Mouse (Mus musculus) midbrain, embryonic 13.5 days (tissue): ENCODE measurements at regions not wholly inside any gene's neighbourhood (a gene's known extent, or its start where the extent isn't known, plus 50 kb on each side); places are given as distances from the start of the nearest gene placed in this dataset.
"Not testable (repeated sequence)": the region's sequence is repeated elsewhere in the genome, so short reads cannot be mapped to it uniquely, and the experiment has no call there.

Experiments
- ATAC-seq: fragments of 200-750 bp; cut with Nextera tagmentation; 2 replicates; pipeline ENCODE4 v1.8.0; 2017; ENCODE audit warnings: mild to moderate bottlenecking, moderate TSS enrichment, moderate library complexity
- H3K27ac ChIP-seq: fragments of 300-500 bp; sonication (generic); 2 replicates; pipeline ENCODE4 v1.5.1; 2015; ENCODE audit warnings: inconsistent platforms, mild to moderate bottlenecking, moderate library complexity
- H3K27me3 ChIP-seq: fragments of 300-500 bp; sonication (generic); 2 replicates; pipeline ENCODE4 v1.6.1; 2015; ENCODE audit warnings: mild to moderate bottlenecking, inconsistent platforms
- H3K36me3 ChIP-seq: fragments of 300-500 bp; sonication (generic); 2 replicates; pipeline ENCODE4 v1.6.1; 2015; ENCODE audit warnings: mild to moderate bottlenecking, inconsistent platforms
- H3K4me1 ChIP-seq: fragments of 300-500 bp; sonication (generic); replicated peaks from 2 replicates; pipeline ENCODE4 v1.6.1; 2015; ENCODE audit warnings: inconsistent platforms
- H3K4me2 ChIP-seq: fragments of 300-500 bp; sonication (generic); replicated peaks from 2 replicates; pipeline ENCODE4 v1.6.1; 2015; ENCODE audit warnings: moderate library complexity, mild to moderate bottlenecking, inconsistent platforms
- H3K4me3 ChIP-seq: fragments of 300-500 bp; sonication (generic); replicated peaks from 2 replicates; pipeline ENCODE4 v1.5.1; 2015; ENCODE audit warnings: mild to moderate bottlenecking, inconsistent platforms
- H3K9ac ChIP-seq: fragments of 300-500 bp; sonication (generic); replicated peaks from 2 replicates; pipeline ENCODE4 v1.6.1; 2015; ENCODE audit warnings: mild to moderate bottlenecking, inconsistent platforms
- H3K9me3 ChIP-seq: fragments of 300-500 bp; sonication (generic); 2 replicates; pipeline ENCODE4 v1.6.1; 2016; ENCODE audit warnings: mild to moderate bottlenecking, inconsistent platforms
- WGBS: fragments of 180-500 bp; shearing (Covaris S2); methylation state at CpG from one replicate; pipeline ENCODE4 v1.1.7; 2015; 5-methylcytosine and 5-hydroxymethylcytosine counted together

DNA sequence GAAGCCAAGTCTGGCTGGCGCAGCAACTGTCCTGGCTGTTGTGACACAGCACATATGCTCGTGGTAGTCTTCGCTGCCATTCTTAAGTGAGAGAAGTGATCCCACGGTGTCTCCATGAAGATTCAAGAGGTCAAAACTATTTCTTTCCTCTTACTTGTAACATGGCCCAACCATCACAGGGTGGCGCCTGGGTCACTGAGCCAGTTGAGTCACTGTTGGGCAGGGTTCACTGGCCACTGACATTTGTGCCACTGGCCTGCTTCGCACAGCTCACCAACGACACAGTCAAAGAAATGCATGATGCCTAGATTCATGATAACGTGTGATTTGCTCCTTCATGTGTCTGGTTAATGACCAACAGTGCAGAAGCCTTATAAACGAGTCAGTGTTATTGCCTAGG, 179.9 kb downstream of the Cdca7 start:
- no peak overlapping the region for H3K27ac ChIP-seq
- ATAC-seq: no peak
- H3K36me3 ChIP-seq: no peaks in the 10 kb centered on the region
- H3K9me3 ChIP-seq: no peaks in the 10 kb centered on the region
- H3K4me3 ChIP-seq: no peak overlapping the region
- 81% methylated on average over 9 of the region's 9 CpGs for WGBS
- H3K4me2 ChIP-seq: no peak overlapping the region
- no peak overlapping the region for H3K9ac ChIP-seq
- no peaks in the 10 kb centered on the region for H3K4me1 ChIP-seq
- no peaks in the 10 kb centered on the region; the same call in 1 of the 2 replicates for H3K27me3 ChIP-seq

GRCm38 (mm10) chr2:72657101-72657920, 181.4 kb downstream of the Cdca7 start:
- H3K27ac ChIP-seq: no peak overlapping the region
- H3K4me1 ChIP-seq: no peaks in the 10 kb centered on the region
- H3K9me3 ChIP-seq: 0 out of 2 replicates have a peak, but pooled peaks cover 6% of the 10 kb centered on the region
- H3K9ac ChIP-seq: no peak overlapping the region
- no peak overlapping the region for H3K4me3 ChIP-seq
- WGBS: 81% methylated on average over 10 of the region's 10 CpGs
- H3K4me2 ChIP-seq: no peak overlapping the region
- no peaks in the 10 kb centered on the region for H3K27me3 ChIP-seq
- ATAC-seq: no peak
- no peaks in the 10 kb centered on the region for H3K36me3 ChIP-seq

DNA sequence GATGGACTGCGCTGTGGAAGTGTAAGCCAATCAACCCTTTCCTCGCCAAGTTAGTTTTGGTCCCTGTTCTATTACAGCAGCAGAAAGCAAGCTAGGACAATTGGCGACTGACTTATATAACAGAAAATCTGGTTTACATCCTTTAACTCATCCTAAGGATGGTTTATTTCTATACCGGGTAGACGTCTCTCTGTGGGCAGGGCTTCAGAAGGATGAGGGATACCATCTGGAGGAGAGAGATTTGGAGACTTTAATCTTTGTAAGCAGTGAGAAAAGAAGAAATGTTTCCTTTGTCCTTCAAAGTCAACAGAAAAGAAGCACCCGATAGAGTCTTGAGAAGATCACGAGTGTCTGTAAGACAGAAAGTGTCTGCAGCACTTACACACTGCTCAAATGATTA, 186.4 kb downstream of the Cdca7 start:
- Histone ChIP-seq H3K4me3 (no peak overlapping the region), H3K9ac (no peak overlapping the region), H3K4me1 (no peaks in the 10 kb centered on the region), H3K27me3 (no peaks in the 10 kb centered on the region), H3K4me2 (no peak overlapping the region), H3K9me3 (0 out of 2 replicates have a peak, but pooled peaks cover 7% of the 10 kb centered on the region), H3K27ac (no peak overlapping the region), H3K36me3 (no peaks in the 10 kb centered on the region)
- ATAC-seq: no peak
- 91% methylated on average over 7 of the region's 7 CpGs for whole genome bisulfite sequencing

GRCm38 (mm10) chr2:72662979-72663780, 187.2 kb downstream of the Cdca7 start:
- Histone ChIP-seq H3K4me3 (no peak overlapping the region), H3K4me2 (no peak overlapping the region), H3K4me1 (no peaks in the 10 kb centered on the region), H3K27me3 (no peaks in the 10 kb centered on the region), H3K9ac (no peak overlapping the region), H3K27ac (no peak overlapping the region), H3K9me3 (0 out of 2 replicates have a peak, but pooled peaks cover 7% of the 10 kb centered on the region), H3K36me3 (no peaks in the 10 kb centered on the region)
- ATAC-seq: no peak
- 81% methylated on average over 8 of the region's 8 CpGs for WGBS

GRCm38 (mm10) chr2:72667396-72667795, 191.4 kb downstream of the Cdca7 start:
- H3K4me3 ChIP-seq, H3K4me2 ChIP-seq, H3K9ac ChIP-seq, H3K36me3 ChIP-seq, ATAC-seq, H3K4me1 ChIP-seq, H3K9me3 ChIP-seq, H3K27ac ChIP-seq: not testable (repeated sequence)
- peaks cover 29% of the 10 kb centered on the region for H3K27me3 ChIP-seq
- 96% methylated on average over 16 of the region's 16 CpGs for WGBS

DNA sequence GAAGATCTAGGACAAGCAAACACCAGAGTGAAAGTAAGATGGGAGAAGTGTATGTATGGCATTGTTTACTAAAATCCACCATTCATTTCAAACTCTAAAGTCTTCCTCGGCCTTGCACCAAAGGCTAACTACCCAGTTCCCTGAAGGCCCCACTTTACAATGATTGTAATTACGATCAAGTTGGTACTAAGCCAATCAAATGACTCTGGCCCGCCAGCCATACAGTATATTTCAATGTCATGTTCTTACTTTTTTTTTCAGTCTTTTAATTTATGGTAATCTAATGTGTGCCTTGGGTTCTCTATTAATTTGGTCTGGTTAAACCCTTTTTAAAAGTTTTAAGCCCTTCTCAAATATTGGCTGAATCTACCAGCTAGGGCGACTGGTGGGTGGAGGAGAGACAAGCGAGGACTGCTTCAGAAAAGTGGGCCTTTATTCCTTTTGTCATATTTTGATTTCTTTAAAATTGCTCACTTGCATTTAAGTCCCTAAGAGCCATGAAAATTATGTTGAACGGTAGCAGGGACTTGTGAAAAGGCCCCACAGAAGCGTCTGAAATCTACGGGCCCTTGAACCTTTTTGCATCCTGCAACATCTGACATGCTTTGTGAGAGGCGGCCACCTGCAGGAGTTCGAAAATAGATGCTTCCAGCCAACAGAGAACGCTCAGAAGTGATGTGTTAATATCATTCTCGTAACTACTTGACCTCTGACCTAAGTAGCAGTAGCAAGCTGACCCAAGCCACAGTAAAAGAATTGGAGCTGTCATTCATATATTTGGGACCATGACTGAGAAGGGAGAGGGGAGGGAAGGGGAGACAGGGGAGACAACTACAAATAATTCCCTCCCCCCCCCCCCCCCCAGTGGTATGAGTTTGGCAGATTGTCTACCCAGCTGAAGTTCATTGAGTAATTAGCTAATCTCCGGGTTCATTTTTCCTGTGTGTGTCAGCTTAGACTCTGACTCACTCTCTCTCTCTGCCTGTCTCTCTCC, 197.2 kb downstream of the Cdca7 start:
- H3K4me1 ChIP-seq: peaks cover 20% of the 10 kb centered on the region
- H3K9me3 ChIP-seq: no peaks in the 10 kb centered on the region
- H3K36me3 ChIP-seq: no peaks in the 10 kb centered on the region
- H3K4me3 ChIP-seq: no peak overlapping the region
- H3K27me3 ChIP-seq: peaks cover 56% of the 10 kb centered on the region
- H3K9ac ChIP-seq: no peak overlapping the region
- ATAC-seq: peak; percentile 76
- no peak overlapping the region for H3K4me2 ChIP-seq
- H3K27ac ChIP-seq: no peak overlapping the region
- 11% methylated on average over 13 of the region's 13 CpGs for WGBS

GRCm38 (mm10) chr2:72674229-72674628, 198.3 kb downstream of the Cdca7 start:
- Histone ChIP-seq H3K4me2 (0 out of 2 replicates have a peak overlapping the region, but pooled peaks have one; percentile 6), H3K9ac (0 out of 2 replicates have a peak overlapping the region, but pooled peaks have one; percentile 28), H3K27me3 (peaks cover 56% of the 10 kb centered on the region), H3K4me3 (no peak overlapping the region), H3K9me3 (no peaks in the 10 kb centered on the region), H3K4me1 (peaks cover 20% of the 10 kb centered on the region), H3K27ac (no peak overlapping the region), H3K36me3 (no peaks in the 10 kb centered on the region)
- no peak for ATAC-seq
- 7% methylated on average over 4 of the region's 4 CpGs for WGBS

GRCm38 (mm10) chr2:72674856-72675440, 199.0 kb downstream of the Cdca7 start:
- Histone ChIP-seq H3K27me3 (peaks cover 58% of the 10 kb centered on the region), H3K9me3 (no peaks in the 10 kb centered on the region), H3K36me3 (no peaks in the 10 kb centered on the region), H3K9ac (no peak overlapping the region), H3K4me1 (peaks cover 20% of the 10 kb centered on the region), H3K4me3 (no peak overlapping the region), H3K4me2 (no peak overlapping the region), H3K27ac (no peak overlapping the region)
- 46% methylated on average over 6 of the region's 6 CpGs for WGBS
- no peak for ATAC-seq

DNA sequence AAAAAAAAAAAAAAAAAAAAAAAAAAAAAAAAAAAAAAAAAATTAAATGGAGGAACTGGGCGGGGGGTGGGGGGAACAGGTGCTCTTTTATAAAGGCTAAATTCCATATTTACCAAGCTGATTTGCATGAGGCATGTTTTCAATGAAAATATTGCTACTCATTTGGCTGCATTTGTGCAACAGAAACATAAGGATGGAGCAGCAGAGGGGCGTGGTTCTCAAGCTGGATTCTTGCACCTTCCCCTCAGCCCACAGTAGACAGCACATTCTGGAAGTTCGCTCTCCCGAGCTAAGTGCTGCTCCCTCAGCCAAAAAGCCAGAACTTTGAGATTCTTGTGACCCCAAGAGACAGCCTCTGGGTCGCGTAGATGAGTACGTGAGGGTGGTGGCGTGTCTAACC, 201.8 kb downstream of the Cdca7 start:
- Histone ChIP-seq H3K9me3 (no peaks in the 10 kb centered on the region), H3K4me3 (no peak overlapping the region), H3K4me2 (no peak overlapping the region), H3K36me3 (no peaks in the 10 kb centered on the region), H3K27me3 (peaks cover 43% of the 10 kb centered on the region), H3K9ac (no peak overlapping the region), H3K27ac (no peak overlapping the region), H3K4me1 (peaks cover 20% of the 10 kb centered on the region)
- no peak for ATAC-seq
- 83% methylated on average over 8 of the region's 8 CpGs for WGBS

DNA sequence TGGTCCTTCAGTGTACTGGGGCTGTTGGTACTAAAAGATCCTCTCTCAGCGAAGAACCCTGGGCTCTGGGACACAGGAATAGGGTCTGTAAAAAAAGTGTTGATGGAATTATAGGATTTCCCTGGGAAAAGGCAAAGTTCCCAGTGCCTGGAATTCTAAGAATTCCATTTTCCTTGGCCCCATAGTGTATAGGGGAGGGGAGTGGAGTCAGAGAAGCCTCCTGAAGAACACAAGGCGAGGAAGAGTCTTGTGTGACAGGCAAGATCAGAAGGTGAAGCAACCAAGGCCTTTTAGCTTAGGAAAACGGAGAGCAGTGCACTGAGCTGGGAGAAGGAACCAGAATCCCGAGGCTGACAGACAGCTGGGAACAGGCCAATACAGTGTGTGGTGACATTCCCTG, 212.1 kb downstream of the Cdca7 start:
- Histone ChIP-seq H3K9ac (no peak overlapping the region), H3K36me3 (no peaks in the 10 kb centered on the region), H3K4me3 (no peak overlapping the region), H3K27me3 (peaks cover 3% of the 10 kb centered on the region; the same call in 1 of the 2 replicates), H3K9me3 (peaks cover 9% of the 10 kb centered on the region; the same call in 1 of the 2 replicates), H3K4me1 (no peaks in the 10 kb centered on the region), H3K4me2 (no peak overlapping the region), H3K27ac (no peak overlapping the region)
- WGBS: 82% methylated on average over 4 of the region's 4 CpGs
- ATAC-seq: no peak

DNA sequence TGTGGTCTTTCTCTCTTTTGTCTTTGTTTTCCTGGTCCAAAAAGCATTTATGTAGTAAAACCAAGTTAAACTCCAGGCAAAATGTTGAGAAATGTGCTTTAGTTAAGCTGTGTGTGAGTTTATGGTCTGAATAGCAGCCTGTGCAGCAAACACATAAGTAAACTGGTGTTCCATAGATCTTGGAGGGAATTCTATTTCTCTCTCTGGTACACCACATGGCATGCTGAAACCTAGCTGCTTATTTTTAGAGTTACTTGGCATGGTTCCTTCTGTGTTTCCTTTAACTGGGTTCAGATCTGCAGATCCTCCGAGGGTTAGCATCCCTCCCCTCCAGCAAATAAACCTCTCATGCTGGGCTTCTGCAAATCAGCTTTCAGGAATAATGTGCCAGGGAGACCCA, 225.1 kb downstream of the Cdca7 start:
- no peak for ATAC-seq
- Histone ChIP-seq H3K27me3 (peaks cover 6% of the 10 kb centered on the region; the same call in 1 of the 2 replicates), H3K4me2 (no peak overlapping the region), H3K36me3 (no peaks in the 10 kb centered on the region), H3K27ac (no peak overlapping the region), H3K9me3 (no peaks in the 10 kb centered on the region), H3K9ac (no peak overlapping the region), H3K4me3 (no peak overlapping the region), H3K4me1 (no peaks in the 10 kb centered on the region; the same call in 1 of the 2 replicates)
- 53% methylated on average over 1 of the region's 1 CpGs for WGBS
